Mouse (Mus musculus) forebrain, embryonic 14.5 days (tissue): ENCODE data around the gene Elmo1. TPM values are rescaled to one million over a fixed set of nuclear protein-coding genes. Genes with fewer than 3 reads are reported as not detected.

Experiments used
- ATAC-seq: fragments of 200-750 bp; cut with Nextera tagmentation; 2 replicates; pipeline ENCODE4 v1.8.0; 2017; ENCODE audit warnings: mild to moderate bottlenecking, moderate library complexity
- DNase-seq: peaks from one replicate; pipeline ENCODE4 v3.0.0-alpha.2; 2015; ENCODE audit warnings: low spot score
- H3K27ac ChIP-seq: fragments of 300-500 bp; sonication (generic); 2 replicates; pipeline ENCODE4 v1.5.1; 2014; ENCODE audit warnings: low read depth, mild to moderate bottlenecking, control low read depth, low read length, moderate library complexity
- H3K27me3 ChIP-seq: fragments of 300-500 bp; sonication (generic); replicated peaks from 2 replicates; pipeline ENCODE4 v1.6.1; 2014; ENCODE audit warnings: low read length, control low read depth, mixed read lengths; ENCODE audit not compliant: control insufficient read depth, insufficient read depth
- H3K36me3 ChIP-seq: fragments of 300-500 bp; sonication (generic); 2 replicates; pipeline ENCODE4 v1.6.1; 2014; ENCODE audit warnings: low read length, control low read depth; ENCODE audit not compliant: control insufficient read depth, insufficient read depth
- H3K4me1 ChIP-seq: fragments of 300-500 bp; sonication (generic); 2 replicates; pipeline ENCODE4 v1.6.1; 2014; ENCODE audit warnings: antibody characterized with exemption, low read length, control low read depth; ENCODE audit not compliant: control insufficient read depth, insufficient read depth
- H3K4me2 ChIP-seq: fragments of 300-500 bp; sonication (generic); 2 replicates; pipeline ENCODE4 v1.6.1; 2014; ENCODE audit warnings: mild to moderate bottlenecking, control low read depth, low read length
- H3K4me3 ChIP-seq: fragments of 300-500 bp; sonication (generic); 2 replicates; pipeline ENCODE4 v1.5.1; 2014; ENCODE audit warnings: low read depth, low read length, control low read depth
- H3K9ac ChIP-seq: fragments of 300-500 bp; sonication (generic); 2 replicates; pipeline ENCODE4 v1.6.1; 2014; ENCODE audit warnings: mild to moderate bottlenecking, low read length, control low read depth, moderate library complexity
- H3K9me3 ChIP-seq: fragments of 300-500 bp; sonication (generic); replicated peaks from 2 replicates; pipeline ENCODE4 v1.6.1; 2016; ENCODE audit warnings: low read length, control low read depth, mixed read lengths; ENCODE audit not compliant: control insufficient read depth
- WGBS: fragments of 180-500 bp; shearing (Covaris S2); extraction: QIAGEN DNeasy Blood & Tissue Kit; methylation state at CpG from one replicate; pipeline ENCODE4 v1.1.7; 2014; 5-methylcytosine and 5-hydroxymethylcytosine counted together
- polyA plus RNA-seq: library from polyadenylated mRNA; unstranded; fragments of >200 nt; fragmentation: Nextera tagmentation; extraction: Ambion mirVana; gene quantifications from 2 replicates; pipeline ENCODE4 v1.2.1, GENCODE M21; 2014

Gene Elmo1
- polyA plus RNA-seq, 1 experiment from 2014 or later, result 22.6 TPM

GRCm38 (mm10) chr13:20290412-20290811 lies 200.0 kb downstream of the Elmo1 start:
- Histone ChIP-seq H3K9me3 (no peaks in the 10 kb centered on the region), H3K27ac (no peak overlapping the region), H3K36me3 (no peaks in the 10 kb centered on the region), H3K4me3 (no peak overlapping the region), H3K4me1 (no peaks in the 10 kb centered on the region), H3K4me2 (no peak overlapping the region), H3K9ac (no peak overlapping the region), H3K27me3 (no peaks in the 10 kb centered on the region)
- no peak for DNase-seq
- no peak for ATAC-seq
- WGBS, result 90% methylated on average over 10 of the region's 10 CpGs

- WGBS, result 2% methylated on average over 5 of the region's 5 CpGs
- no peaks in the 10 kb centered on the region for H3K9me3 ChIP-seq
- no peak overlapping the region for H3K4me3 ChIP-seq
- DNase-seq (peak; percentile 87), ATAC-seq (peak; percentile 40)
- no peaks in the 10 kb centered on the region for H3K36me3 ChIP-seq
- H3K4me1 ChIP-seq, result no peaks in the 10 kb centered on the region
- H3K27me3 ChIP-seq, result no peaks in the 10 kb centered on the region
- no peak overlapping the region for H3K27ac ChIP-seq
- no peak overlapping the region for H3K9ac ChIP-seq
- no peak overlapping the region for H3K4me2 ChIP-seq
These were observed 202.0 kb downstream of the Elmo1 start for GRCm38 (mm10) chr13:20292348-20292747.

- no peak overlapping the region for H3K4me3 ChIP-seq
- no peaks in the 10 kb centered on the region for H3K36me3 ChIP-seq
- H3K4me1 ChIP-seq, result no peaks in the 10 kb centered on the region
- DNase-seq (no peak), ATAC-seq (no peak)
- WGBS, result 86% methylated on average over 16 of the region's 16 CpGs
- no peak overlapping the region for H3K9ac ChIP-seq
- H3K27ac ChIP-seq, result no peak overlapping the region
- H3K9me3 ChIP-seq, result no peaks in the 10 kb centered on the region
- H3K27me3 ChIP-seq, result no peaks in the 10 kb centered on the region
- no peak overlapping the region for H3K4me2 ChIP-seq
These were observed 205.0 kb downstream of the Elmo1 start for GRCm38 (mm10) chr13:20295278-20295970.

GRCm38 (mm10) chr13:20297841-20298240 lies 207.4 kb downstream of the Elmo1 start:
- DNase-seq (peak; percentile 84), ATAC-seq (peak; percentile 51; the same call in 1 of the 2 replicates)
- no peaks in the 10 kb centered on the region for H3K36me3 ChIP-seq
- no peak overlapping the region for H3K4me2 ChIP-seq
- H3K27me3 ChIP-seq, result no peaks in the 10 kb centered on the region
- no peak overlapping the region for H3K4me3 ChIP-seq
- no peak overlapping the region for H3K27ac ChIP-seq
- WGBS, result 10% methylated on average over 3 of the region's 3 CpGs
- no peak overlapping the region for H3K9ac ChIP-seq
- H3K4me1 ChIP-seq, result no peaks in the 10 kb centered on the region
- no peaks in the 10 kb centered on the region for H3K9me3 ChIP-seq

- Histone ChIP-seq H3K9me3 (no peaks in the 10 kb centered on the region), H3K4me1 (no peaks in the 10 kb centered on the region), H3K4me3 (no peak overlapping the region), H3K27ac (no peak overlapping the region), H3K9ac (no peak overlapping the region), H3K4me2 (no peak overlapping the region), H3K27me3 (no peaks in the 10 kb centered on the region), H3K36me3 (no peaks in the 10 kb centered on the region)
- ATAC-seq, result peak; percentile 72
- WGBS, result 65% methylated on average over 3 of the region's 3 CpGs
- peak; percentile 87 for DNase-seq
These were observed 209.0 kb downstream of the Elmo1 start for GRCm38 (mm10) chr13:20299424-20299823.

- Histone ChIP-seq H3K4me3 (no peak overlapping the region), H3K4me1 (no peaks in the 10 kb centered on the region), H3K27me3 (no peaks in the 10 kb centered on the region), H3K36me3 (no peaks in the 10 kb centered on the region), H3K27ac (no peak overlapping the region), H3K4me2 (no peak overlapping the region), H3K9ac (no peak overlapping the region), H3K9me3 (no peaks in the 10 kb centered on the region)
- DNase-seq, result no peak
- 80% methylated on average over 3 of the region's 3 CpGs for WGBS
- no peak for ATAC-seq
These were observed 209.7 kb downstream of the Elmo1 start for GRCm38 (mm10) chr13:20300052-20300564.

GRCm38 (mm10) chr13:20300626-20301025 lies 210.2 kb downstream of the Elmo1 start:
- Histone ChIP-seq H3K36me3 (no peaks in the 10 kb centered on the region), H3K4me2 (no peak overlapping the region), H3K9me3 (no peaks in the 10 kb centered on the region), H3K9ac (no peak overlapping the region), H3K27ac (no peak overlapping the region), H3K4me3 (no peak overlapping the region), H3K27me3 (no peaks in the 10 kb centered on the region), H3K4me1 (no peaks in the 10 kb centered on the region)
- WGBS, result 85% methylated on average over 3 of the region's 3 CpGs
- DNase-seq, result no peak
- ATAC-seq, result no peak

- Histone ChIP-seq H3K4me3 (no peak overlapping the region), H3K27ac (no peak overlapping the region), H3K4me2 (no peak overlapping the region), H3K9ac (no peak overlapping the region), H3K27me3 (no peaks in the 10 kb centered on the region), H3K36me3 (no peaks in the 10 kb centered on the region), H3K4me1 (no peaks in the 10 kb centered on the region), H3K9me3 (no peaks in the 10 kb centered on the region)
- no peak for DNase-seq
- WGBS, result 94% methylated on average over 7 of the region's 7 CpGs
- no peak for ATAC-seq
These were observed 211.4 kb downstream of the Elmo1 start for GRCm38 (mm10) chr13:20301760-20302159.

- no peak overlapping the region for H3K4me3 ChIP-seq
- H3K4me1 ChIP-seq, result no peaks in the 10 kb centered on the region
- H3K4me2 ChIP-seq, result no peak overlapping the region
- no peak overlapping the region for H3K9ac ChIP-seq
- DNase-seq (no peak), ATAC-seq (no peak)
- no peak overlapping the region for H3K27ac ChIP-seq
- 87% methylated on average over 4 of the region's 4 CpGs for WGBS
- H3K27me3 ChIP-seq, result no peaks in the 10 kb centered on the region
- no peaks in the 10 kb centered on the region for H3K9me3 ChIP-seq
- no peaks in the 10 kb centered on the region for H3K36me3 ChIP-seq
These were observed 215.2 kb downstream of the Elmo1 start for GRCm38 (mm10) chr13:20305621-20306020.
